Mouse (Mus musculus) hindbrain, embryonic 13.5 days (tissue): ENCODE measurements around the gene 4922502D21Rik. TPM values are rescaled to one million over a fixed set of nuclear protein-coding genes. Genes with fewer than 3 reads are reported as not detected.
"Not testable (repeated sequence)": the region's sequence is repeated elsewhere in the genome, so short reads cannot be mapped to it uniquely, and the experiment has no call there.

Source experiments
- ATAC-seq: fragments of 200-750 bp; cut with Nextera tagmentation; 2 replicates; pipeline ENCODE4 v1.8.0; 2017; ENCODE audit warnings: moderate TSS enrichment; ENCODE audit not compliant: low FRiP score
- H3K27ac ChIP-seq: fragments of 300-500 bp; sonication (generic); 2 replicates; pipeline ENCODE4 v1.5.1; 2015; ENCODE audit warnings: inconsistent platforms, mild to moderate bottlenecking, moderate library complexity
- H3K27me3 ChIP-seq: fragments of 300-500 bp; sonication (generic); 2 replicates; pipeline ENCODE4 v1.6.1; 2015; ENCODE audit warnings: mild to moderate bottlenecking, inconsistent platforms
- H3K36me3 ChIP-seq: fragments of 300-500 bp; sonication (generic); 2 replicates; pipeline ENCODE4 v1.6.1; 2015; ENCODE audit warnings: mild to moderate bottlenecking, inconsistent platforms
- H3K4me1 ChIP-seq: fragments of 300-500 bp; sonication (generic); replicated peaks from 2 replicates; pipeline ENCODE4 v1.6.1; 2015; ENCODE audit warnings: inconsistent platforms
- H3K4me2 ChIP-seq: fragments of 300-500 bp; sonication (generic); 2 replicates; pipeline ENCODE4 v1.6.1; 2015; ENCODE audit warnings: inconsistent platforms, mild to moderate bottlenecking, moderate library complexity
- H3K4me3 ChIP-seq: fragments of 300-500 bp; sonication (generic); 2 replicates; pipeline ENCODE4 v1.5.1; 2015; ENCODE audit warnings: mild to moderate bottlenecking, inconsistent platforms
- H3K9ac ChIP-seq: fragments of 300-500 bp; sonication (generic); 2 replicates; pipeline ENCODE4 v1.6.1; 2015; ENCODE audit warnings: mild to moderate bottlenecking, inconsistent platforms
- H3K9me3 ChIP-seq: fragments of 300-500 bp; sonication (generic); 2 replicates; pipeline ENCODE4 v1.6.1; 2016; ENCODE audit warnings: inconsistent platforms
- WGBS: fragments of 180-500 bp; shearing (Covaris S2); methylation state at CpG from one replicate; pipeline ENCODE4 v1.1.7; 2015; 5-methylcytosine and 5-hydroxymethylcytosine counted together
- polyA plus RNA-seq: library from polyadenylated mRNA; unstranded; fragments of >200 nt; fragmentation: Nextera tagmentation; extraction: Ambion mirVana; gene quantifications from 2 replicates; pipeline ENCODE4 v1.2.1, GENCODE M21; 2015

Gene 4922502D21Rik
- polyA plus RNA-seq, 1 experiment from 2014 or later: not detected

DNA sequence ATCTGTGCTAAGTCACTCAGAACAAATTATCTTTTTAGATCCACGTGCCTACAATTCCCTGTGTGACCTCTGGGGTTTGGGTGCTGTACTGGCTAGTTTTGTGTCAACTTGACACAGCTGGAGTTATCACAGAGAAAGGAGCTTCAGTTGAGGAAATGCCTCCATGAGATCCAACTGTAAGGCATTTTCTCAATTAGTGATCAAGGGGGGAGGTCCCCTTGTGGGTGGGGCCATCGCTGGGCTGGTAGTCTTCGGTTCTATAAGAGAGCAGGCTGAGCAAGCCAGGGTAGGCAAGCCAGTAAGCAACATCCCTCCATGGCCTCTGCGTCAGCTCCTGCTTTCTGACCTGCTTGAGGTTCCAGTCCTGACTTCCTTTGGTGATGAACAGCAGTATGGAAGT lies 10.8 kb upstream of the 4922502D21Rik start, which contains the start of gene Clec12a:
TSS of gene Clec12a (plus strand) at position 301 of the 400 bp plus-strand sequence.
- not testable (repeated sequence) for H3K27ac ChIP-seq, H3K9ac ChIP-seq, H3K9me3 ChIP-seq, H3K27me3 ChIP-seq, H3K36me3 ChIP-seq, H3K4me3 ChIP-seq, H3K4me1 ChIP-seq, ATAC-seq, H3K4me2 ChIP-seq
- 80% methylated on average over 4 of the region's 4 CpGs for WGBS

GRCm38 (mm10) chr6:129337751-129338150 lies 6.2 kb upstream of the 4922502D21Rik start:
- H3K36me3 ChIP-seq: no peaks in the 10 kb centered on the region
- WGBS: 77% methylated on average over 1 of the region's 1 CpGs
- H3K27ac ChIP-seq: no peak overlapping the region
- H3K4me1 ChIP-seq: 0 out of 2 replicates have a peak, but pooled peaks cover 6% of the 10 kb centered on the region
- no peak overlapping the region for H3K9ac ChIP-seq
- no peaks in the 10 kb centered on the region for H3K9me3 ChIP-seq
- no peak for ATAC-seq
- no peak overlapping the region for H3K4me3 ChIP-seq
- H3K4me2 ChIP-seq: no peak overlapping the region
- H3K27me3 ChIP-seq: no peaks in the 10 kb centered on the region

- H3K27ac ChIP-seq: no peak overlapping the region
- 25% methylated on average over 11 of the region's 11 CpGs for WGBS
- peak; percentile 93 for ATAC-seq
These were observed 2.1 kb upstream of the 4922502D21Rik start for GRCm38 (mm10) chr6:129333674-129334078.

DNA sequence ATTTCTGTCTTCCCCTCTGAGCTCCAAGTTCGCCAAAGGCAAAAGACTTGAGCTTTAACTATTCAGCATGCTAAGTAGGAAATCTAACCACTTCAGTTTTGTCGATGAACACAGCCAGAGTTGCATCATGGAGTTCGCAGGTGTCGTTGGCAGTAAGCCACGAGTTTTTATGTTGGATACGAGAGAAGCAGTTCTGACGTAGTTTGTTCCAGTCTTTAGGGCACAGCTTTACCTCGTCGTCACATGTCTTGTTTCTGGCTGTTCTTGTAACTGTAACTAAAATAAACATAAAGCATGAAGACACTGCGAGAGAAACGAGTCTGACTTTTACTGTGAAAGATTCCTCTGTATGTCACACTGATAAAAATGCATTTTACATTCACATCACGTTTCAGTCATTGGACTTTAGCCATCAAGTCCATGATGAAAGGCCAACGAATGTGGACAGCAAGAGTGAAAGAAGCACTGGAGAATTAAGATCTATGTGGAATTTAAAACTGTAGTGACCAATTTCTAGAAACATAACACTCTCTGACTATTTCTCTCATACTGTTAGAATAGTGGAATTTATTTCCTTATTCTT lies 4.9 kb downstream of the 4922502D21Rik start:
- Histone ChIP-seq H3K4me3 (no peak overlapping the region), H3K9ac (no peak overlapping the region), H3K4me1 (no peaks in the 10 kb centered on the region), H3K9me3 (no peaks in the 10 kb centered on the region), H3K27ac (no peak overlapping the region), H3K27me3 (no peaks in the 10 kb centered on the region), H3K4me2 (no peak overlapping the region), H3K36me3 (no peaks in the 10 kb centered on the region)
- WGBS: 71% methylated on average over 13 of the region's 13 CpGs
- ATAC-seq: no peak

More at GRCm38 (mm10) chr6:129333674-129334078, 2.1 kb upstream of the 4922502D21Rik start:
- no peaks in the 10 kb centered on the region for H3K9me3 ChIP-seq
- H3K4me3 ChIP-seq: no peak overlapping the region
- peak overlapping the region; percentile 51 for H3K9ac ChIP-seq
- no peaks in the 10 kb centered on the region for H3K27me3 ChIP-seq
- H3K36me3 ChIP-seq: no peaks in the 10 kb centered on the region
- H3K4me1 ChIP-seq: 0 out of 2 replicates have a peak, but pooled peaks cover 6% of the 10 kb centered on the region
- H3K4me2 ChIP-seq: peak overlapping the region; percentile 34; the same call in 1 of the 2 replicates

GRCm38 (mm10) chr6:129326016-129326415 lies 5.6 kb downstream of the 4922502D21Rik start:
- 72% methylated on average over 1 of the region's 1 CpGs for WGBS
- H3K36me3 ChIP-seq: no peaks in the 10 kb centered on the region
- no peaks in the 10 kb centered on the region for H3K9me3 ChIP-seq
- H3K9ac ChIP-seq: no peak overlapping the region
- no peak overlapping the region for H3K27ac ChIP-seq
- H3K4me1 ChIP-seq: no peaks in the 10 kb centered on the region
- no peak overlapping the region for H3K4me2 ChIP-seq
- H3K4me3 ChIP-seq: no peak overlapping the region
- no peaks in the 10 kb centered on the region for H3K27me3 ChIP-seq
- no peak for ATAC-seq

DNA sequence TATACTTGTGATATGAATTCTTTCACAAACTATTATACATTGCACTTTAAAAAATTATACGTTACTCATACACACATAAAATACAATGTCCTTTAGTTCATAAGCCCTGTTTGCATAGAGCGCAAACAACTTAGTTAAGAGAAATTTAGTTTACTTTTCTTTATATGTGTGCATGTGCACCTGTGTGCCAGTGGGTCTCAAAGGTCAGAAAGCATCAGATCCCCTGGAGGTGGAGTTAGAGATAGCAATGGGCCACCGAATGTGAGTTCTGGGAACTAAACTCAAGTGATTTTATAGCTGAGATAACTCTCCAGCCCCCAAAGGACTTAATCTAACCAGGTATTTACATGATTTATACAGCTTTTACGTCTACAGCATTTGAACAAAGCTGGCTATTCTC lies 12.3 kb downstream of the 4922502D21Rik start:
- 77% methylated on average over 4 of the region's 4 CpGs for WGBS
- H3K36me3 ChIP-seq: no peaks in the 10 kb centered on the region
- no peak overlapping the region for H3K9ac ChIP-seq
- H3K9me3 ChIP-seq: no peaks in the 10 kb centered on the region
- H3K27me3 ChIP-seq: no peaks in the 10 kb centered on the region
- H3K4me1 ChIP-seq: no peaks in the 10 kb centered on the region
- no peak overlapping the region for H3K4me3 ChIP-seq
- H3K4me2 ChIP-seq: no peak overlapping the region
- ATAC-seq: no peak
- H3K27ac ChIP-seq: no peak overlapping the region

GRCm38 (mm10) chr6:129318395-129318794 lies 13.2 kb downstream of the 4922502D21Rik start:
- Histone ChIP-seq H3K9ac (no peak overlapping the region), H3K4me1 (no peaks in the 10 kb centered on the region)

DNA sequence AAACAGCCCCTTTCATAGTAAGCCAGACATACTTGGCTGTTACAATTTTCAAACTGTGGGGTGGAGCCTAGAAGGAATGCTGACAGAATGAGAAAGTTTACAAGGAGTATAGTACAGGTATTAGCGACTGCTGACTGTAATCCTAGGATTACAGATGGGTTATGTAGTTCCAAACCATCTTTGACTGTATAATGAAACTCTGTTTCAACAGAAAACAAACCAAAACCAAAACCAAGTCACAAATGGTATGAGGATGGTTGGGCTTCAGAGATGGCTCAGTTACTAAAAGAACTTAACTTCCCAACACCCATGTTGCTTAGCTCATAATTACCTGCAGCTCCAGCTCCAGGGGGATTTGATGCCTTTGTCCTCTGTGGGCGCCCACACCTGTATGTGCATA lies 15.1 kb downstream of the 4922502D21Rik start:
- H3K36me3 ChIP-seq: no peaks in the 10 kb centered on the region
- no peak for ATAC-seq
- H3K4me2 ChIP-seq: no peak overlapping the region

More at GRCm38 (mm10) chr6:129318395-129318794, 13.2 kb downstream of the 4922502D21Rik start:
- no peaks in the 10 kb centered on the region for H3K27me3 ChIP-seq
- no peak for ATAC-seq
- H3K27ac ChIP-seq: no peak overlapping the region
- no peaks in the 10 kb centered on the region for H3K9me3 ChIP-seq
- WGBS: 63% methylated on average over 1 of the region's 1 CpGs
- no peaks in the 10 kb centered on the region for H3K36me3 ChIP-seq
- H3K4me2 ChIP-seq: no peak overlapping the region
- no peak overlapping the region for H3K4me3 ChIP-seq

GRCm38 (mm10) chr6:129315698-129316097 lies 15.9 kb downstream of the 4922502D21Rik start:
- no peak overlapping the region for H3K9ac ChIP-seq
- H3K4me3 ChIP-seq: no peak overlapping the region
- no peak for ATAC-seq
- H3K27me3 ChIP-seq: no peaks in the 10 kb centered on the region
- no peaks in the 10 kb centered on the region for H3K9me3 ChIP-seq
- no peaks in the 10 kb centered on the region for H3K4me1 ChIP-seq
- 90% methylated on average over 1 of the region's 1 CpGs for WGBS
- no peak overlapping the region for H3K27ac ChIP-seq
- H3K4me2 ChIP-seq: no peak overlapping the region
- H3K36me3 ChIP-seq: no peaks in the 10 kb centered on the region

More for the DNA sequence above, 15.1 kb downstream of the 4922502D21Rik start:
- Histone ChIP-seq H3K4me1 (no peaks in the 10 kb centered on the region), H3K9me3 (no peaks in the 10 kb centered on the region), H3K27ac (no peak overlapping the region), H3K4me3 (no peak overlapping the region), H3K9ac (no peak overlapping the region), H3K27me3 (no peaks in the 10 kb centered on the region)
- 74% methylated on average over 2 of the region's 2 CpGs for WGBS

DNA sequence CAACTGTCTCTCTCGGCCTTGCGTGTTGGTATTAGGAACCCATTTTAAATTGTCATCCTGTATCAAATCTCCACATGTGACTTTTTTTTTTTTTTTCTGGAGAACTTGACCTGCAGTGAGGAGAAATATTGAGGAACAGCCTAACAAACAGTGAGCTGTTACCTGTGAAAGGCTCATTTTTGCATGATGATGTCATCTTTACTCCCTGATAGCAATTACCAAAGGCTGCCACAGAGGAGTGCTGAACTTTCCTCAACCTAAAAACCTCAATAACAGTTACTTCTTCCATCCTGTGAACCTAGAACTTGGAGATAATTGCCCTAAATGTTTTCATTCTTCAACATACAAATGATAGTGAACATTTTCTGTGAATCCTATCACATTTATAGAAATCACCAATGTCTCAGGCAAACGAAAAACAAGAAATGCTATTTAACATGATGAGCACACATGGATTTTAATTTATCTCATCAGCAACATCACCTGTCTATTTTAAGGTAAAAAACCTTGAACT lies 16.9 kb downstream of the 4922502D21Rik start:
- Histone ChIP-seq H3K9me3 (no peaks in the 10 kb centered on the region), H3K4me2 (no peak overlapping the region), H3K27ac (no peak overlapping the region), H3K4me3 (no peak overlapping the region), H3K4me1 (no peaks in the 10 kb centered on the region), H3K9ac (no peak overlapping the region), H3K27me3 (no peaks in the 10 kb centered on the region), H3K36me3 (no peaks in the 10 kb centered on the region)
- WGBS: 89% methylated on average over 3 of the region's 3 CpGs
- ATAC-seq: no peak

- Histone ChIP-seq H3K27ac (no peak overlapping the region), H3K4me1 (no peaks in the 10 kb centered on the region), H3K27me3 (no peaks in the 10 kb centered on the region), H3K9me3 (no peaks in the 10 kb centered on the region), H3K9ac (no peak overlapping the region), H3K36me3 (no peaks in the 10 kb centered on the region), H3K4me2 (no peak overlapping the region), H3K4me3 (no peak overlapping the region)
- no peak for ATAC-seq
- WGBS: 83% methylated on average over 3 of the region's 3 CpGs
These were observed 19.1 kb downstream of the 4922502D21Rik start for GRCm38 (mm10) chr6:129312499-129312898.

GRCm38 (mm10) chr6:129304180-129304579 lies 27.4 kb downstream of the 4922502D21Rik start:
- ATAC-seq: no peak

GRCm38 (mm10) chr6:129288708-129289107 lies 42.9 kb downstream of the 4922502D21Rik start:
- Histone ChIP-seq H3K27ac (no peak overlapping the region), H3K9me3 (no peaks in the 10 kb centered on the region), H3K4me1 (no peaks in the 10 kb centered on the region), H3K27me3 (no peaks in the 10 kb centered on the region), H3K4me2 (no peak overlapping the region), H3K4me3 (no peak overlapping the region), H3K9ac (no peak overlapping the region), H3K36me3 (no peaks in the 10 kb centered on the region)
- ATAC-seq: no peak

More at GRCm38 (mm10) chr6:129304180-129304579, 27.4 kb downstream of the 4922502D21Rik start:
- Histone ChIP-seq H3K27ac (no peak overlapping the region), H3K36me3 (no peaks in the 10 kb centered on the region), H3K27me3 (no peaks in the 10 kb centered on the region), H3K4me3 (no peak overlapping the region), H3K9ac (no peak overlapping the region), H3K4me2 (no peak overlapping the region), H3K9me3 (no peaks in the 10 kb centered on the region), H3K4me1 (no peaks in the 10 kb centered on the region)
- 77% methylated on average over 1 of the region's 1 CpGs for WGBS
